Mouse (Mus musculus) megakaryocyte progenitor cell, adult 5-6 weeks (primary cell): ENCODE results near the gene H2-Eb2. TPM values are rescaled to one million over a fixed set of nuclear protein-coding genes. Genes with fewer than 3 reads are reported as not detected.
A peak's percentile ranks its signal among the peaks of the same experiment; 100 is the strongest.

Experiments used
- ATAC-seq: replicated peaks from 2 replicates; pipeline ENCODE4 v1.8.0; 2016; ENCODE audit warnings: mild to moderate bottlenecking, moderate TSS enrichment, inconsistent platforms; ENCODE audit not compliant: poor library complexity
- total RNA-seq, 2 experiments: library from RNA; stranded (forward) in 1 of 2; stranded (reverse) in 1 of 2; fragments of 157-497, 149-512 nt in 1 of 2; fragments of 200-1000 nt in 1 of 2; gene quantifications; 2 replicates each; pipeline versions ENCODE4 v1.2.3 to v1.2.4; 2015 to 2017

The H2-Eb2 gene
- total RNA-seq, 2 experiments from 2014 or later = 0.02 TPM; not detected in 1

DNA sequence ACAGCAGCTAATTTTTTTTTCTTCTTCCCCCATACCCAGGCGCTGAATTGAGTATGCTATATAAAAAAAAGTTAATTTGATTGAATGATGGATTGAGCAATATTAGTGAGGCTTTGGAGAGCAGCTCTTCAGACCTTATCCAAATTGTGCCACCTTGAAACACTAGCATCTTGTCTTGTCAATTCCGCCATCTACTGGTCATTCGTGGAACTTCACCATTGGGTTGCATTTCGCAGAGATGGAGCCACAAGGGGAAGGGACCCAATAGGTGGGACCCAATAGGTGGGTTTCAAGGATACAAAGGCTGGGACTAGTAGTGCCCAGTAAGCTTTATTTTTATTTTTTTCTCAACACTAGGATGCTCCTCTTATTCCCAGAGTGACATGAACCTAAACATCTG, 24.0 kb downstream of the H2-Eb2 start:
- peak; percentile 73 for ATAC-seq

- ATAC-seq = no peak
Observed at GRCm38 (mm10) chr17:34354539-34354938, 29.1 kb downstream of the H2-Eb2 start, which contains the start of gene Btnl2. TSS of gene Btnl2 (plus strand) at chr17:34354822.

DNA sequence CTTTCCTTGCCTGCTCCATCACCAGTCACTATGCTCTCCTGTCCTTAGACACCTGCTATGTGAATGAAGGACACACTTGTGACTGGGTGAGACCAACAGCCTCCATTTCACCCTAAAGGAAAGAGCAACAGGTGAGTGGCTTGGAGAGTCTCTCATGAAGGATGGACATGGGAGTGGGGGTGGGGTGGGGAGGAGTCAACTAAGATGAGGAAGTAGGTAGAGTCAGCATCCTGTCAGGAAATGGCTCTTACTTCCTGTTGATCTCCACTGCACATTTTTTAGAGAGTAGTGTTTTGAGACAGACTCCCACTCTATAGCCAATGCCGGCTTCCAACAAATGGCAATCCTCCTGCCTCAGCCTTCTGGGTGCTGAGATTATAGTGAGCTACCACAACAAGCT, 29.5 kb downstream of the H2-Eb2 start:
- 0 out of 2 replicates have a peak, but pooled peaks have one; percentile 52 for ATAC-seq

- no peak for ATAC-seq
Observed at GRCm38 (mm10) chr17:34362954-34363546, 37.6 kb downstream of the H2-Eb2 start.

DNA sequence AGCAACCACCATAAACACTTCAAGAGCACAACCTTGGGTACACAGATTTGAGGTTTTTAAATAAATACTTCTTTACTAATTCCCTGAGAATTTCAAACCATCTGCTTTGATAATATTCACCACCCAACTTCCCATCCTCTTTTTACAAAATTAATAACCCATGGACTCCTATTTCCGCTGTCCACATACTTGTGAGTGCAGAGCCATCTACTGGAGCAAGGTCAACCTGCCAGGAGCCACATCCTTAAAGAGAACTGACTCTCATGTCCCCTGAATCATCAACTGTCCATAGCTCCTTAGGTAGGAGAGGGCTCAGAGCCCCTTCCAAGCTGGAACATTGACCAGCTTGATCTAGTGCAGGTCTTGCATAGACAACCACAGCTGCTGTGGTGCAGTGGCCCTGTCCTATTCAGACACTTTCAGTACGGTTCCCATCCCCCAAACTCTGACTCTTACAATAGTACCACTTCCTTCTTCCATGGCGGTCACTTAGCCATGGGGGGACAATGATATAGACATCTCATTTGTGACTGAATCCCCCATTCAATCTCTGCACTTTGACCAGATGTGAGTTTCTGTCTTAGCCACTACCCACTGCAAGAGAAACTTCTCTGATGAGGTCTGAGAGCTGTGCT, 38.3 kb downstream of the H2-Eb2 start:
- no peak for ATAC-seq

GRCm38 (mm10) chr17:34365031-34365430, 39.6 kb downstream of the H2-Eb2 start:
- no peak for ATAC-seq

GRCm38 (mm10) chr17:34370563-34370962, 45.1 kb downstream of the H2-Eb2 start:
- ATAC-seq = no peak

- no peak for ATAC-seq
Observed at GRCm38 (mm10) chr17:34373055-34373709, 47.7 kb downstream of the H2-Eb2 start.

DNA sequence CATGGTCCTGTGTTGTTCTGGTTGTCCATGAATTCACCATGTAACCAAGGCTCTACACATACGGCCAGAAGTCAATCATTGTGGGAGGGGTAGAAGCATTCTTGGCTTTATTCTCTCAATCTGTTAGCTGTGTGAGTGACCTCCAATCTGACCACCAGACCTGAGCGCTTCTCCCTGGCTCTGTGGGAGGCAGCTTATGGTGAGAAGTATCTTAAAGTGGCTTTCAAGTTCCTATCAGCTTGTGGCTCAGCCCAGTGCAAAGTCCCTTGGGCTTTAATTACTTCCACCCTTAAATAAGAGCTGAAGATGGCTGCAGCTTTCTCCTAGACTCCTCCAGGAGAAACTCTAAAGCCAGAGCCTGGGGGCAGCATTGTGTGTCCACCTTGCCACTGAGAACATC, 51.4 kb downstream of the H2-Eb2 start, which contains the start of gene Btnl1:
TSS of gene Btnl1 (plus strand) at position 286 of the 400 bp plus-strand sequence.
- no peak for ATAC-seq

DNA sequence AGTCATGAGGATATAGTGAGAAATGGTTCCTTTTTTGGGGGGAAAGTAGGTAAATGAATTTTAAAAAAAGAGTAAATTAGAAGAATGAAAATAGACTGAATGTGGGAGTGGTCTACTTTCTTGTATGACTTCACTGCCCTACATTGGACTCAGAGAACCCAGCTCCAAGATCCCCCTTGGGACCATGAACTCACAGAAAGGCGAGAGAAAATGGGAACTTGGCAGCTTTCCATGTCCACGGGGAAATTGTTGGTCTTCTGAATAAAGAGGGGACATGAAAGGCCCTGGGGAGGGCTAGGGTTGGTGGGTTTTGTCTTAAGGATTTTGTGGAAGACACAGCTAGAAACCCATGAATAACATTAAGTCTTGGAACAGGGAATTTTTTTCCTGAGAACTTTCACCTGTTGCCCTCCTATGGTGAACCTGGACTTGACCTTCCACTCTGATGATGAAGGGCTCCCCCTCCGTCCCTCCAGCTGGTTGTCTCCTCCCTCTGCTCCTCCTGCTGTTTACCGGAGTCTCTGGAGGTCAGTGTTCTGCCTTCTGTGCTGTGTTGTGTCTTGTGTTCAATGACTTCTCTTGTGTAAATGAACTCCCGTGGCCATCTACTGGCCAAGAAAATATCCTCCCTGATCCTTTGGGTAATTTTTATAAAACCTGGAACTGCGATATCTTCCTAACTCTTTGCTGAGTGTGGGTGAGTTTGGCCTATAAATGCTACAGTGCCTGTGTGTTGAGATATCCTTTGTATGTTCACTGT, 52.2 kb downstream of the H2-Eb2 start:
- peak; percentile 23; the same call in 1 of the 2 replicates for ATAC-seq

- ATAC-seq = no peak
Observed at GRCm38 (mm10) chr17:34378716-34379115, 53.3 kb downstream of the H2-Eb2 start.

DNA sequence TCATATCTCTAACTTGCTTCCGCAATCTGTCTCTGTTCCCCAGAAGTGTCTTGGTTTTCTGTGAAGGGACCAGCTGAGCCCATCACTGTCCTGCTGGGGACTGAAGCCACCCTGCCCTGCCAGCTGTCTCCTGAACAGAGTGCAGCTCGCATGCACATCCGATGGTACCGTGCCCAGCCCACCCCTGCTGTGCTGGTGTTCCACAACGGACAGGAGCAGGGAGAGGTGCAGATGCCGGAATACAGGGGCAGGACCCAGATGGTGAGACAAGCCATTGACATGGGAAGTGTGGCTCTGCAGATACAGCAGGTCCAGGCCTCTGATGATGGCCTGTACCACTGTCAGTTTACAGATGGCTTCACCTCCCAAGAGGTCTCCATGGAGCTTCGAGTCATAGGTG, 54.0 kb downstream of the H2-Eb2 start:
- ATAC-seq = no peak

GRCm38 (mm10) chr17:34381876-34382275, 56.4 kb downstream of the H2-Eb2 start:
- ATAC-seq = no peak

- peak; percentile 68 for ATAC-seq
Observed at GRCm38 (mm10) chr17:34383212-34383611, 57.7 kb downstream of the H2-Eb2 start.

GRCm38 (mm10) chr17:34384699-34385098, 59.2 kb downstream of the H2-Eb2 start:
- ATAC-seq = no peak

- 0 out of 2 replicates have a peak, but pooled peaks have one; percentile 22 for ATAC-seq
Observed at GRCm38 (mm10) chr17:34386656-34387055, 61.2 kb downstream of the H2-Eb2 start.

DNA sequence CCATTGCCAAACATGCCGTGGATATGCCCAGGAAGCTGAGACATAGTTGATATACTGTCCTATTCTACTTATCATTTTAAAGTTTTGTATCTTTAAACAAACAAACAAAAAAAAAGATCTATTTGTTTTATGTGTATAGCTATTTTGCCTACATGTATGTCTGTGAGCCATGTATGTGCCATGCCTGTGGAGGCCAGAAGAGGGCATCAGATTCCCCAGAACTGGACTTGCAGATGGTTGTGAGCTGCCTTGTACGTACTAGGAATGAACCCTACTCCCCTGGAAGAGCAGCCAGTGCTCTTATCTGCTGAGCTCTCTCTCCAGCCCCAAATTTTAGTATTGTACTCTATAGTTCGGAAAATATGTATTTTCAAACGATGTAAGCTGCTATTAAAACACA, 63.0 kb downstream of the H2-Eb2 start:
- peak; percentile 75 for ATAC-seq
